Mouse (Mus musculus) olfactory bulb, adult 2 months (tissue): ENCODE measurements around the gene Atrn. TPM values are rescaled to one million over a fixed set of nuclear protein-coding genes. Genes with fewer than 3 reads are reported as not detected.

Source experiments
- H3K27ac ChIP-seq: fragments of 200-500 bp; 2 replicates; pipeline ENCODE4 v1.5.1; 2012; ENCODE audit warnings: low read depth, low read length; ENCODE audit not compliant: insufficient read depth
- H3K4me1 ChIP-seq: fragments of 200-500 bp; 2 replicates; pipeline ENCODE4 v1.6.1; 2012; ENCODE audit warnings: low read length; ENCODE audit not compliant: control insufficient read depth, insufficient read depth
- H3K4me3 ChIP-seq: fragments of 200-500 bp; 2 replicates; pipeline ENCODE4 v1.5.1; 2012; ENCODE audit warnings: mild to moderate bottlenecking, low read depth, low read length, moderate library complexity; ENCODE audit not compliant: insufficient read depth
- CTCF ChIP-seq: fragments of 200-500 bp; IDR thresholded peaks from 2 replicates; pipeline ENCODE4 v1.5.1; 2012; ENCODE audit warnings: low read depth, mild to moderate bottlenecking, low read length, moderate library complexity; ENCODE audit not compliant: insufficient read depth
- POLR2A ChIP-seq: fragments of 200-500 bp; IDR thresholded peaks from 2 replicates; pipeline ENCODE4 v1.6.1; 2012; ENCODE audit warnings: mild to moderate bottlenecking, low read depth, low read length, moderate library complexity; ENCODE audit not compliant: insufficient read depth
- WGBS: fragments of 180-500 bp; shearing (Covaris S2); methylation state at CpG from one replicate; pipeline ENCODE4 v1.1.7; 2018; 5-methylcytosine and 5-hydroxymethylcytosine counted together
- polyA plus RNA-seq: library from polyadenylated mRNA; stranded (reverse); fragments of >200 nt; gene quantifications from 2 replicates; pipeline ENCODE4 v1.2.4, GENCODE M21; 2012; ENCODE audit warnings: low replicate concordance; ENCODE audit not compliant: missing spikeins, insufficient read depth, insufficient read length

Gene Atrn
- polyA plus RNA-seq, 1 experiment = not detected

DNA sequence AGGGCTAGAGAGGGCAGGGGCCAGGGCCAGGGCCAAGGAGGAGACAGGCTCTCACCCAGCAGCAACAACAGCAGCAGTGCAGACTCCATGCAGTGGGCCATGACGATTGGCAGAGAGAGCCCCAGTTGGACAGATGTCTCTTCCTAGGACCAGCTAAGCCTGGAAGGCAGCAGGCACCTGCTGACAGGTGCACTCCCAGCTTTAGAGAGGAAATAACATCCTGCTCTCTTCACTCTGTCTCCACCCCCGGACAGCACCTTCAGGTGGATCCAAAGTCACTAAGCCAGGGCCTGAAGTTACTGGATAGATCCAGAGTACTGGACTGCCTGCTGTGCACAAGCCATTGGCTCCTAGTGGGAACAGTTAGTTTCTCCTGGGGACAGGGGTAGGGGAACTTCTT lies 136.7 kb downstream of the Atrn start, which contains the start of gene Gfra4:
Gene Gfra4 (minus strand): TSS at position 101 of the 400 bp plus-strand sequence.
- Histone ChIP-seq H3K4me1 (peaks cover 16% of the 10 kb centered on the region), H3K27ac (no peak within 1 kb of the TSS), H3K4me3 (peak within 1 kb of the TSS; percentile 65)
- TF ChIP-seq CTCF = no peak
- no peak for TF ChIP-seq POLR2A
- 76% methylated on average over 2 of the region's 2 CpGs for WGBS

DNA sequence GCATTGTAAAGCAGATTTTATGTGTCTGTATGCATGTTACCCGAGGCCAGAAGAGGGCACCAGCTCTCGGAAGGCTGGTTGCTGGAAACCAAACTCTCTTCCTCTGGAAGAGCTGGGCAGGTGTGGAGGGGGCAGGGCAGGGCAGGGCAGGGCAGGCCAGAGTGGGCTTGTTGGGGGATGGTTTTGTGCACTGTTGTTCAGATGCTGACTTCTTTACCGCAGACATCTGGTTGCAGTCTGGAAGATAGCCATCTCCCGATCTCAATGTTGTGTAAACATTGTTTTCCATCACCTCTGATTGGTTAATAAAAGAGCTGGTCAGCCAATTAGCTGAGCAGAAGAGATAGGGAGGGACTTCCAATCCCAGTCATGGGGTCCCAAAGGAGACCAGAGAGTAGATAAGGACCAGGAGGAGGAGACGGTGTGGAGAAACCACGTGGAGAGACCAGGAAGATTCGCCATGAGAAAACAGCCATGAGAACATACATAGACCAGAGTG lies 138.1 kb downstream of the Atrn start:
- Histone ChIP-seq H3K4me1 (peaks cover 16% of the 10 kb centered on the region), H3K27ac (no peak overlapping the region), H3K4me3 (no peak overlapping the region)
- 15% methylated on average over 7 of the region's 7 CpGs for WGBS
- TF ChIP-seq POLR2A (no peak), CTCF (no peak)

DNA sequence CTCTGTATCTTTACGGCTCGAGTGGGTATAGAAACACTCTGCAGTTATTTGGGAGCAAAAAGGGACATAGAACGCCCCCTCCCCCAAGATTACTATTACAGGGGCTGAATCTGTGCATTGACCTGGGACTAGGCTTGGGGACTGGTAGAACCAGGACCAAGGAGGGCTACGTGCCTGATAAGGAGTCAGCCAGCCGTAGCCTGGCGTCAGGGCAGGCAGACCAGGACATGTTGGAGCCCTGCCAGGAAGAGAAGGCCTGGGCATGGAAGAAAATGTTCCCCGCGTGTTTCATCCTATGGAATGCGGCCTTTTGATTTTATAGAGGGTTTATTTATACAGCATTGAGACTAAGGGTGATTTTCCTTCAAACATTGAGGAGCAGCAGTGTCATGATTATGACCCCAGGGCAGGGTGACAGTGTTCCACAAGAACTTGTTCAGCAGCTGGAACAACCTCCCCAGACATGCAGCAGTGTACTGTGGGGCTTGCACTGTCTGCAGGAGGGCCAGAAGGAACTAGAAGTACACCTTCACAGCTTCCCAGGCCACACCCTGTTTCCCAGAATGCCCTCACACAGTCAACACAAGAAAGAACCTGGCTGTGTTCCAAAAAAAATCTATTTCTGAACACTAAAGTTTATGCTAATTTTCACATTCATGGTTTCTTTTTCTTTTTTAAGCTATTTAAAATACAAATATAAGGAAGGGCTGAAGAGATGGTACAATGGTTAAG lies 138.9 kb downstream of the Atrn start:
- no peak overlapping the region for H3K4me3 ChIP-seq
- TF ChIP-seq CTCF = no peak
- no peak for TF ChIP-seq POLR2A
- H3K4me1 ChIP-seq = peaks cover 12% of the 10 kb centered on the region
- H3K27ac ChIP-seq = no peak overlapping the region
- WGBS = 74% methylated on average over 9 of the region's 9 CpGs

DNA sequence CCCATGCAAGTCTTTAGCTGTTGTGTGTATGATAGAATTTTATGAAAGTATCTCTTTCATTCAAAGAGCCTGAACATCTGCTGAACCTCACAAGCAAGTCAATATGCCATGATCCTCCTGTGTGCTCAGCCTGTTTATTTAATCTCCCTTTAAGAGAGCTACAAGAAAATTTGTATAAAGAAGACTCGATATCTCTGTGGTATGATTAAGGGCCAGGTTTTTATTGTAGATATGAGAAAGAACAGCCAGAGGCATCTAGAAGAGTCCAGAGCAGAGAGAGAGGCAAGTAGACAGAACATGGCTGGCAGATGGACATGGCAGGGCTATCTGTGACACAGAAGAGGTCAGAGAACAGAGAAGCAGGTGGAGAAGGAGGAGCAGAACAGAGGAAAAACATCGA lies 139.7 kb downstream of the Atrn start:
- no peak for TF ChIP-seq CTCF
- TF ChIP-seq POLR2A = no peak
- H3K27ac ChIP-seq = no peak overlapping the region
- WGBS = 81% methylated on average over 2 of the region's 2 CpGs
- no peak overlapping the region for H3K4me3 ChIP-seq
- peaks cover 5% of the 10 kb centered on the region for H3K4me1 ChIP-seq

DNA sequence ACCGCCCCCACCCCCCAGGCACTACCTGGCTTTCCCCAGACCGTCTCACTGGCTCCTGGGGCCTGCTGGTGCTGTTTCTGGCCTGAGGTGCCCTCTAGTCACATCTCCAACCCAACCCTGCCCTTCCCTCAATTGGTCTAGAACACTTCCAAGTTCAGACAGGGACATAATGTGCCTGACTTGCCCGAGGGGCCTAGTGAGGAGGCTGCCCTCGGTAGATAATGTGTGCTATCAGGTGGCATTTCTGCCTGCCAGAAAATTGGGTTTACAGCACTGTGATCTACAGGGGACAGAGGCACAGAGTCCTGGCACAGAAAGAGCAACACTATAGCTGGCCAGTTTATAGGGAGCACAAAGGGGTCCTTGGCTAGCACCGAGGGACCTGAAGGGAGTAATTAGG lies 145.7 kb downstream of the Atrn start:
- Histone ChIP-seq H3K27ac (no peak overlapping the region), H3K4me3 (no peak overlapping the region), H3K4me1 (peaks cover 29% of the 10 kb centered on the region)
- 73% methylated on average over 5 of the region's 5 CpGs for WGBS
- TF ChIP-seq POLR2A (no peak), CTCF (no peak)

DNA sequence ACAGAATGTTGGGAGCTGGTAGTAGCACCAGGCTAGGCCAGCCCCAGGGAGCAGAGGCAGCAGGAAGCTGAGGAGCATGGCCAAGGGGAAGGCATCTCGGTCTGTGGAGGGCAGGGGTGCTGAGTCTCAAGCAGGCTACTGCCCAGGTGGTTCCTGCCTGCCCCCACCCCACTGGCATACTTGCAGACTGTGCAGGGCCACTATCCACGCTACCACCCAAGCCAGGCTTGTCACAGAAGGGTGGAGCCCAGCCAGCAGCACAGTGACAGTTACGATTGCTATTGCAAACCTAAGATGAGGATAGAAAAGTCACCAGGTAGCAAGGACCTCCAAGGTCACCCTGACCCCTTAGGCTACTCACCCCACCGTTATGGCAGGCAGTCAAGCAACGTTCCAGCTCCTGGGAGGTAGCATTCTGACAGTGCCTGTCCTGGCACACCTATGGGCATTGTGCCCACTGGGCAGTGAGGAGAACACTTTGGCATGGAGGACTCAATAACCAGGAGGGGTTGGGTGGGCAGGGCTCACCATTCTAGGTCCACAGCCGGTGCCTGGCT lies 146.6 kb downstream of the Atrn start:
- WGBS = 89% methylated on average over 6 of the region's 6 CpGs
- no peak overlapping the region for H3K4me3 ChIP-seq
- H3K4me1 ChIP-seq = peaks cover 29% of the 10 kb centered on the region
- no peak overlapping the region for H3K27ac ChIP-seq
- TF ChIP-seq POLR2A (no peak), CTCF (no peak)

DNA sequence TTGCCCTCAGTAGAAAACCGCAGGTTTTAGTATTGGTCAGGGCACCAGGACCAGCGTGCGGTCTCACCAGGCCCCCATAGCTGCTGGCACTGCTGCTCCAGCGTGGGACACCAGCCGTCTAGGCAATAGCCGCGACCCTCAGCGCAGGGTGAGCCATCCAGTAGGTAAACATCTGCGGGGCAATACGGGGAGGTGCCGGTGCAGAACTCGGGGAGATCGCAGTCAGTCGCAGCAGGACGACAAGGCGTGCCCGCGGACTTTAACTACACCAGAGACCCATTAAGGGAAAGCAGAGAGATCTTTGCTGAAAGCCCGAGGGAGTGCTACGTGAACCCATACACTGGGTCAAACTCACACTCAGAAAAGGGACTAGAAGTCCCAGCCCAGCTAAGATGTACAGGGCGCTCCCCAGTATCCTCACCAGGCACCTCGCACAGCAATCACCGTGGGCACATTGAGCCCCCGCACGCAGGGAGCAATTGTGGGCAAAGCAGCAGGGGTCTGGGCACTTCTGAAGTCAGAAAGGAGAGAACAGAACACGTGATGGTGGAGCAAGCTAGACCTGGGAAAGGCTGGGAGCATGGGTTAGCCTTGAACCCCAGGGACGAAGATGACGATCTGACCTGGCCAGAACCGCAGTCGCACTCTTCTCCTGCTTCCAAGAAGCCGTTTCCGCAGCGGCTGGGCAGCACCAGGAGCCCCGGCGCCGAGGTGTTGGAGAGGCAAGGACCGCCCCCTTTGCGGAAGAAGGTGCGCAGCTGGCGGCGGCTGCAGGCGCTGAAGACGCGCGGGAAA lies 147.8 kb downstream of the Atrn start:
- TF ChIP-seq POLR2A (no peak), CTCF (no peak)

DNA sequence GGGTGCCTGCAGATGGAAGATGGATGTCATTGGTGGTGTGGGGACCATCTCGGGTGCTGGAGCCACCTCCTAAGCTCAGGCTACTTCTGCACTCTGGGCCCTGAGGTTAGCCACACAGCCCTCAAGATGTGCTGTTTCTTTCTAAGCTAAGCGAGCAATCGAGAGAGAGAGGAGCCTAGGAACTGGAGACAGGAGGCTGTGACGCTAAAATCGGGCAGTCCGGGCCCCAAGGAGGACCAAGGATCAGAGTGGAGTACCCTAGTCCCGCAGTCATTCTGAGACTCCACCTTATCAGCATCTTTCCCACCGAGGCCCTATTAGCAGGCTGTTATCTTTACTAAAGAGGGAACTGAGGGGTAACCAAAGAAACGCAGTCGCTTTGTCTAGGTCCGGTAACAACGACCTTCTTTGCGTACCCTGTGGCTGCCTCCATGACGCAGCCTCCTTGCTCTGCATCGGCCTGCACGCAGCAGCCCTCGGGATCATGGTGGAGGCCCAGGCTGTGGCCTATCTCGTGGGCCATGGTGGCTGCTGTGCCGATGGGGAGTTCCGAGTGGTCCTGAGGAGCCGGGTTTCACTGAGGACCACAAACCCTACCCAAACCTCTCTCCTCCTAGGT lies 148.5 kb downstream of the Atrn start:
- peaks cover 37% of the 10 kb centered on the region for H3K4me1 ChIP-seq
- 22% methylated on average over 21 of the region's 21 CpGs for WGBS
- H3K27ac ChIP-seq = no peak overlapping the region
- TF ChIP-seq POLR2A (no peak), CTCF (no peak)
- peak overlapping the region; percentile 15; the same call in 1 of the 2 replicates for H3K4me3 ChIP-seq

More for the DNA sequence above, 147.8 kb downstream of the Atrn start:
- peak overlapping the region; percentile 15 for H3K4me3 ChIP-seq
- H3K27ac ChIP-seq = no peak overlapping the region
- WGBS = 9% methylated on average over 45 of the region's 45 CpGs
- peaks cover 34% of the 10 kb centered on the region for H3K4me1 ChIP-seq
